Mouse (Mus musculus) forebrain, embryonic 16.5 days (tissue): Measurements from ENCODE around the gene Atrnl1. TPM values are rescaled to one million over a fixed set of nuclear protein-coding genes. Genes with fewer than 3 reads are reported as not detected.

Experiments used
- ATAC-seq: fragments of 200-750 bp; cut with Nextera tagmentation; 2 replicates; pipeline ENCODE4 v1.8.0; 2017; ENCODE audit warnings: mild to moderate bottlenecking, moderate library complexity
- H3K27ac ChIP-seq: fragments of 300-500 bp; sonication (generic); 2 replicates; pipeline ENCODE4 v1.5.1; 2014; ENCODE audit warnings: low read length, control low read depth
- H3K27me3 ChIP-seq: fragments of 300-500 bp; sonication (generic); replicated peaks from 2 replicates; pipeline ENCODE4 v1.6.1; 2014; ENCODE audit warnings: low read length; ENCODE audit not compliant: control insufficient read depth, insufficient read depth
- H3K36me3 ChIP-seq: fragments of 300-500 bp; sonication (generic); 2 replicates; pipeline ENCODE4 v1.6.1; 2014; ENCODE audit not compliant: control insufficient read depth, insufficient read depth
- H3K4me1 ChIP-seq: fragments of 300-500 bp; sonication (generic); replicated peaks from 2 replicates; pipeline ENCODE4 v1.6.1; 2014; ENCODE audit warnings: low read length; ENCODE audit not compliant: control insufficient read depth, insufficient read depth
- H3K4me2 ChIP-seq: fragments of 300-500 bp; sonication (generic); 2 replicates; pipeline ENCODE4 v1.6.1; 2014; ENCODE audit warnings: mild to moderate bottlenecking, low read length, control low read depth
- H3K4me3 ChIP-seq: fragments of 300-500 bp; sonication (generic); replicated peaks from 2 replicates; pipeline ENCODE4 v1.5.1; 2014; ENCODE audit warnings: mild to moderate bottlenecking, low read length, control low read depth
- H3K9ac ChIP-seq: fragments of 300-500 bp; sonication (generic); replicated peaks from 2 replicates; pipeline ENCODE4 v1.6.1; 2014; ENCODE audit warnings: low read depth, low read length, control low read depth
- H3K9me3 ChIP-seq: fragments of 300-500 bp; sonication (generic); 2 replicates; pipeline ENCODE4 v1.6.1; 2016; ENCODE audit warnings: low read length; ENCODE audit not compliant: control insufficient read depth
- WGBS: fragments of 180-500 bp; shearing (Covaris S2); extraction: QIAGEN DNeasy Blood & Tissue Kit; methylation state at CpG from one replicate; pipeline ENCODE4 v1.1.7; 2014; 5-methylcytosine and 5-hydroxymethylcytosine counted together
- polyA plus RNA-seq: library from polyadenylated mRNA; unstranded; fragments of >200 nt; fragmentation: Nextera tagmentation; extraction: Ambion mirVana; gene quantifications from 2 replicates; pipeline ENCODE4 v1.2.1, GENCODE M21; 2015

Atrnl1 gene
- polyA plus RNA-seq, 1 experiment from 2014 or later: 8.3 TPM

DNA sequence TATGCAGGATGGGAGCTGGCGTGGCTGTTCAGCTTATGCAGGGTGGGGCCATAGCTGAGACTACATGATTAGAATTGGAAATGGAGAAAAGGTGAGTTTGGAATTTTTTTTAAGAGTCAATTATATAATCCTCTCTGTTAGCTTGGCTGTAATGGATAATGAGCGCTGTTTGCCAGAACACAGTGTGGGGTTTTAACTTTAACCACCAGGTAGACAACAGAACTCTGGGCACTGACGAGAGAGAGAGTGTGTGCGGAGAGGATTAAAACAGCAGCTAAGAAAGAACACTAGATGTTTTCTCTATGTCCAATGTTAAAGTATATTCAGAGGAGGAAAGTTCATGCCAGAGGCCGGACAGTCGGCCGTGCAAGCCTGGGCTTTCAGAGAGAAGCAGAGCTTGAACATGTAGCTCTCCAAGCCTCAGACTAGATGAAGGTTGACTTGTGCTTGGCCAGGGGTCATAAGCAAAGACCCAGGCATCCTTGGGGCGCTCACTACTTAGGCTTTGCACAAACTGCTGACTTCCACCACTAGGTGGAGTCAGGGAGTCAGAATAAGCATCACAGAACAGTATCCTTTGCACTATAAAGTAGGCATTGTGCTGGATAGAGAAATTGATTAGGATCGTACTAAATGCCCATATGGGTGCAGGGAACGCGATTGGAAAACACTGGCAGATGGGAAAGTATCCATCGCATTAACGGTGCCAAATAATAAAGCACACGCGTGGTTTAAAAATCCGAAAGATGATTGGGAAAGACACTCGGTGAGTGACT lies 205.6 kb downstream of the Atrnl1 start:
- WGBS: 72% methylated on average over 17 of the region's 17 CpGs
- no peak overlapping the region for H3K4me2 ChIP-seq
- H3K9me3 ChIP-seq: no peaks in the 10 kb centered on the region
- H3K27me3 ChIP-seq: no peaks in the 10 kb centered on the region
- ATAC-seq: peak; percentile 73
- 0 out of 2 replicates have a peak, but pooled peaks cover 3% of the 10 kb centered on the region for H3K4me1 ChIP-seq
- H3K27ac ChIP-seq: no peak overlapping the region
- H3K36me3 ChIP-seq: no peaks in the 10 kb centered on the region
- H3K4me3 ChIP-seq: no peak overlapping the region
- H3K9ac ChIP-seq: no peak overlapping the region

DNA sequence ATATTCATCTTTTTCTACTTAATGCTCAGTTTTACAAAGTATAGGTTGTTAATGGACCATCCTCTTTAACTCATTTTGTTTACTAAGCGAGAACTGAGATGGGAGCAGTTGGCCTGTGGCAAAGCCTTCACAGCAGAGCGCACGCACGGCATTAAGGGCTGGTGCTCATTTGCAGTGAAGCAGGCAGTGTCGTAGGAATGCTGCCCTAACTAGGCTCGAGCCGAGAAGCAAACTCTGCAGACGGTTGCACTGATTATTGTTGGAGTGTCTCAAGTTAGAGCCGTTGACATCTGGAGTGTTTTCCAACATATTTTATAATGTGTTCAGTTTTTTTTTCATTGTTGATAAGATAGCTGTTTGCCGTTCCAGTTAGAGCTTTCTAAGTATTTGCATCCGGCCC lies 206.9 kb downstream of the Atrnl1 start:
- Histone ChIP-seq H3K9me3 (no peaks in the 10 kb centered on the region), H3K36me3 (no peaks in the 10 kb centered on the region), H3K27me3 (no peaks in the 10 kb centered on the region), H3K9ac (no peak overlapping the region), H3K4me1 (0 out of 2 replicates have a peak, but pooled peaks cover 3% of the 10 kb centered on the region), H3K4me2 (no peak overlapping the region), H3K4me3 (no peak overlapping the region), H3K27ac (no peak overlapping the region)
- 47% methylated on average over 11 of the region's 11 CpGs for WGBS
- no peak for ATAC-seq

DNA sequence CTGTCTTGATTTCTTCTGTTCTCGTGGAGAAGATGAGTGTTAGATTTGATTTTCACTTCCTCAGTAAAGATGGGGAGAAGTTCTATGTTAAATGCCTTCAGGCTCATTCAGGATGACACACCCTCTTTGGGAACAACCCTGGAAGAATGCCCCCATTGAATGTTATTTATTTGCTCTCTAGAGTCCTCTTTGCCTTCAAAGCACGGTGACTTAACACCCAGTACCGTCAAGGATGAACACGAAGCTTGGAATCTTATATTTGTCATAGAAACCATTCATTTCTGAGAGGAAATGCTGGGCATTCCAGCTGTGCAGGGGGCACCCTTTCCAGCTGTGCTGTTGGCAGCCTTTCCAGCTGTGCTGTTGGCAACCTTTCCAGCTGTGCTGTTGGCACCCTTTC lies 212.6 kb downstream of the Atrnl1 start:
- H3K27ac ChIP-seq: no peak overlapping the region
- WGBS: 89% methylated on average over 4 of the region's 4 CpGs
- no peaks in the 10 kb centered on the region for H3K27me3 ChIP-seq
- H3K4me2 ChIP-seq: no peak overlapping the region
- ATAC-seq: no peak
- no peaks in the 10 kb centered on the region for H3K9me3 ChIP-seq
- no peaks in the 10 kb centered on the region for H3K4me1 ChIP-seq
- no peaks in the 10 kb centered on the region for H3K36me3 ChIP-seq
- H3K4me3 ChIP-seq: no peak overlapping the region
- no peak overlapping the region for H3K9ac ChIP-seq

DNA sequence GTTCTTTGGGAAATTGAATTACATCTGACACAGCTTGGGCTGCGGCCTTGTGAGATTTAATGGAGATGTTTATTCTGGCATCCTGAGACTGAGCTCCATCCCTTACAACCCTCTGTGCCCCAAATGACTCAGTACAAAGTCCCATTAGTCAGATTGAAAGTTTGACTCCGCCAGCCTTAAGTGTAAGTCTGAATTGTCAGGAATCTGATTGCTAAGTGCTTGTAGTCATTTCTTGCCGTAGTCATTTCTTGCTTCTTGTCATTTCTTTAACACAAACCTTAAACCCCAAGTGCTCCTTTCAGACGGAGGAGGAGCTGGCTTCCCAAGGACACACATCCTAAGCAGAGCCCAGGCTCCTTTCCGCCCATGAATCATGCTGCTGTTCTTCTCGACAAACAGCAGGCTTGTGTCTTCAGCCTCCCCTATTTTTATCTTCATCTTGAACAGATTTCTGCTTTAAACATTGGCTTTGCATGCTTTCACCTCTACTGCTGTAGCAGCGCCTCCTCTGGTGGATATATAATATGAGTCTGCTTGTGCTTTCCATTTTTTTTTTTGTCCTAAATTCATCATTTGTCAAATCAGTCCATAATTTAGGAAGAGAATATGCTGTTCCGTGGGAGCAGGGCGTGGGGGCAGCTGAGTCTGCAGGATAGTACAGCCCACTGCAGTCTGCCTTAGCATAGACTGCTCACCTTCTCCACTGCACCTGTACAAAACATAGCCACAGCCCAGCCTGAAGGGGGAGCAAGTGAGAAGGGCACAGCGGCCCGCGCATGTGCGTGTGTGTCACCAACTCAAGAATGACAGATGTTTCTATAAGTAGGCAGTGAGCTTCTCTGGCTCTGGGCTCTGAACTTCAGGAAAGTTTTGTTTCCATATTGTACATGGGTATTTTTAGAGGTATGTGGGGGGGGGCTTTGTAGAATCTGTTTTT lies 214.7 kb downstream of the Atrnl1 start:
- ATAC-seq: no peak
- 91% methylated on average over 13 of the region's 13 CpGs for WGBS

DNA sequence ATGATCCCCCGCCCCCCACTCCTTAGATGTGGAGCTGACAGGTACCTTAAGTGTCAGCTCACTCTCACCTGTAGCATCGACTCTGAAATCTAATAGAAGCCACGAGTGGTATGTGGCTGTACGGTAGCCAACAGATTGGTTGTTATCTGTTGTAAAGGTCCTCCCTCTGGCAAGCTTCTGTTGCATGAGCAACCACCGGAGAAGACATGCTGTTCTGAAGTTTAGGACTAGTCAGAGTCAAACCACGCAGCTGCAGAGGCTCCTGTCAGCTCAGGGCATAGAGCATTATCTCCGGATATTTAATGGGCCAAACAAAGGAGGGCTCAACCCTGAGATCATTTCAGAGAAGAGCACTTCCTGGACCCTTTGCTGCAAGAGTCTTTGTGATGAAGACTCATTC lies 222.2 kb downstream of the Atrnl1 start:
- Histone ChIP-seq H3K9ac (no peak overlapping the region), H3K4me2 (no peak overlapping the region), H3K27me3 (no peaks in the 10 kb centered on the region), H3K36me3 (no peaks in the 10 kb centered on the region), H3K4me3 (no peak overlapping the region), H3K4me1 (no peaks in the 10 kb centered on the region), H3K27ac (no peak overlapping the region), H3K9me3 (no peaks in the 10 kb centered on the region)
- no peak for ATAC-seq
- WGBS: 89% methylated on average over 7 of the region's 7 CpGs

More for the DNA sequence above, 214.7 kb downstream of the Atrnl1 start:
- Histone ChIP-seq H3K27me3 (no peaks in the 10 kb centered on the region), H3K27ac (no peak overlapping the region), H3K4me1 (no peaks in the 10 kb centered on the region), H3K4me2 (no peak overlapping the region), H3K36me3 (no peaks in the 10 kb centered on the region), H3K4me3 (no peak overlapping the region), H3K9ac (no peak overlapping the region), H3K9me3 (no peaks in the 10 kb centered on the region)

DNA sequence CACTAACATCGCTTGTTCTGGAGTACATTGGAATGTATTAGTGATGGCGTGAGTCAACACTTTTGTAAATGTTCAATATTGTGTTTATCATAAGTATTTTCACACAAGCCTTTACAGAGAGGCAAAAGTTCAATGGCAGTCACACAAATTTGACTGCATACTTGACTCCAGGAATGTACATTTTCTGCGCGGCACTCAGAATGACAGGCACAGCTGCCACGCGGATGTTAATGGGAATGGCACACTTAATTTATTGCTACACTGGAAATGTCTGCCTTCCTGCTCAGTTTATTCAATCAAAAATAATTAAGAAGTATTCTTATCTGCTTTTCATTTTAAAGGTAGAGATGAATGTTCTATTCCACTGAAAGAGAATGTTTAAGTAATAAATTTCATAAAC lies 227.0 kb downstream of the Atrnl1 start:
- Histone ChIP-seq H3K9ac (no peak overlapping the region), H3K27ac (no peak overlapping the region), H3K27me3 (no peaks in the 10 kb centered on the region), H3K4me2 (no peak overlapping the region), H3K4me3 (no peak overlapping the region), H3K36me3 (no peaks in the 10 kb centered on the region), H3K4me1 (no peaks in the 10 kb centered on the region), H3K9me3 (no peaks in the 10 kb centered on the region)
- WGBS: 70% methylated on average over 6 of the region's 6 CpGs
- ATAC-seq: no peak

DNA sequence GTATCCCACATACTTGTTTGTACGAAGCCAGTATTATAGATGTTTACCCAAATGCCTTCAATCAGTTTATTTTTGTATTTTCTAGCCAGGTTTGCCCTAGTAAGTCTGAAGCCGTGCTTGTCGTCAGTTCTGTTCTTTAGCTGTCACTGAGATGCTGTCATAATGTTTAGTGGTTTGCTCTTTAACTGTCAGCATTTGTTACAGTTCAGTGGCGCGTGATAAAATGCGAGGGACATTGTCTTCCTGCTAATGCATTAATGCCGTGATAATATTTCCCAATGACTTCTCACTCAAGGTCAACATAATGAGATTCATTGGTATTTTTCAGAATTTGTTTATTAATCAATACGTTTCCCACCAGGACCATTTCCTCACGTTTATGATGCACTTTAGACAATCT lies 227.7 kb downstream of the Atrnl1 start:
- Histone ChIP-seq H3K36me3 (no peaks in the 10 kb centered on the region), H3K4me2 (no peak overlapping the region), H3K9me3 (no peaks in the 10 kb centered on the region), H3K27ac (no peak overlapping the region), H3K4me1 (no peaks in the 10 kb centered on the region), H3K27me3 (no peaks in the 10 kb centered on the region), H3K9ac (no peak overlapping the region), H3K4me3 (no peak overlapping the region)
- ATAC-seq: no peak
- 63% methylated on average over 9 of the region's 9 CpGs for WGBS

DNA sequence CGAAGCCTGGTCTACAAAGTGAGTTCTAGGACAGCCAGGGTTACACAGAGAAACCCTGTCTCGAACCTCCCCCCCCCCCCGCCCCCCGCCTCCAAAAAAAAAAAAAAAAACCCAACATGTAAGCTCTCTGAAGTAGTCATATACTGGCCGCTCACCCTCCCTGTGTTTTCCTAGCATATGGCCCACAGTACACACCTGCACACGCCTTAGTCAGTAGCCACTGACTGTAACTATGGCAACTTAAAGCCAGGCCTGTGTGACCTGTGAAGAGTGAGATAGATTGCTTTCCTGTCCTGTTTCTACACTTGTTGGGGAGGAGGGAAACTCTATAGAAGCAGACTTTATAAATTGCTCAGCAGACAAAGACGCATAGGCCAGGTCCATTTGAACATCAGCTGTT lies 239.1 kb downstream of the Atrnl1 start:
- Histone ChIP-seq H3K4me1 (no peaks in the 10 kb centered on the region), H3K36me3 (no peaks in the 10 kb centered on the region), H3K27me3 (no peaks in the 10 kb centered on the region), H3K9ac (no peak overlapping the region), H3K4me3 (no peak overlapping the region), H3K4me2 (no peak overlapping the region), H3K9me3 (no peaks in the 10 kb centered on the region), H3K27ac (no peak overlapping the region)
- 75% methylated on average over 6 of the region's 7 CpGs for WGBS
- no peak for ATAC-seq

DNA sequence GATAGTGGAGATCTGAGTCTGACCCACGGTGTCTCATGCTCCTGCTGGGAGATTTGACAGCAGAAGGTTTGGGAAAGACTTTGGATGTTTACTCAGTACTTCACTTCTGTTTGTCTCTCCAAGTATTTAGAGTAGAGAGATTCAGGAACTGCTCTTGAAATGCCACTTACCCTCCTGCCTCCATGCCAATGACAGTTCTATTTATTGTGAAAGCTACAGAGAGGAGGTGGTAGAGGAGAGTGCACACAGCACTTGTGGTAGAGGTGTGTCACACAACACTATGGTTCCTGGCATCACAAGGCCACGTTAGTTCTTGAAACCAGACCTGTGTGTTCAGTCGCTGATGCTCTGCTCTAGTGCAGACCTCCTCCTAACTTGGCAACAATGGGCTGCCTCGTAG lies 257.5 kb downstream of the Atrnl1 start:
- WGBS: 88% methylated on average over 4 of the region's 4 CpGs
- ATAC-seq: no peak
- H3K4me2 ChIP-seq: no peak overlapping the region
- H3K27ac ChIP-seq: no peak overlapping the region
- no peaks in the 10 kb centered on the region for H3K9me3 ChIP-seq
- no peak overlapping the region for H3K9ac ChIP-seq
- H3K4me1 ChIP-seq: peaks cover 5% of the 10 kb centered on the region; the same call in 1 of the 2 replicates
- no peaks in the 10 kb centered on the region for H3K27me3 ChIP-seq
- H3K36me3 ChIP-seq: no peaks in the 10 kb centered on the region
- no peak overlapping the region for H3K4me3 ChIP-seq
